Mouse (Mus musculus) ES-CJ7 (cell line): ENCODE results near the gene Dok3.
A peak's percentile ranks its signal among the peaks of the same experiment; 100 is the strongest.

Experiments
- DNase-seq: peaks from one replicate; pipeline ENCODE4 v3.0.0; 2011; ENCODE audit warnings: low read depth, low spot score

Dok3 gene

DNA sequence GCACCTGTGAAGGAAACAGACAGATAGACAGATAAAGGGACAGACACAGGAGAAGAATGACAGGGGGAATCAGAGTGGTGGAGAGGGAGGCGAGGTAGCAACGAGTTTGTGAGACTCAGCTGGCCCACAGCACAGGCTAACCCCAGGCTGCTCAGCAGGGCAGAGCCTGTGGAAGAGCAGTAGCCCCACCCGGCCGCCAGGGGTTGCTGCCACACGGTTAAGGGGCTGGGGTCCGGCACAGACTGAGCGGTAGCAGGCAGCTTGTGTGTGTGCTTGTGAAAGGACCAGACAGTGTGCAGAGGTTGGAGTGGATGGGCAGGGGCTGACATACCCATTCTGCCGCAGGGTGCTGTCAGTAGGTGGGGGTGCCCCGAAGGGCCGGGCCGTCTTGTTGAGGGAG lies 21.2 kb downstream of the Dok3 start:
- DNase-seq: peak; percentile 76

DNA sequence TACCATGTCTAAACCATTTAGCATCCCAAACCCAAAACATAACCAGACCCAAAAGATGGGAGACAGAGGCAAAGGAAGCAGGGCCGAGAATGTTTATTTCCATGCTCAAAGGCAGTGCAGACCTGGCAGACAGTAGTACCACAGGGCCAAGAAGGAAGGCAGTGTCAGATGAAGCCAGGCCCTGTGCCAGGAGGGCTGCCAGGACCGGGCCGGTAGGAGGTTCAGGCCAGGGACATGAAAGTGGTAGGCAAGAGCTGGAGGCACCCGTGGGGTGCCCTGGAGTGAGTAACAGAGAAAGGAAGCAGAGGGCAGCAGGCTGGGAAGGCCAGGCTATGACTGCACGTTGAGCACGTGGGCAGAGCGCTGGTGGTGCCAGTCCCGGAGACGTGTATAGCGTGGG lies 22.4 kb downstream of the Dok3 start:
- no peak for DNase-seq

DNA sequence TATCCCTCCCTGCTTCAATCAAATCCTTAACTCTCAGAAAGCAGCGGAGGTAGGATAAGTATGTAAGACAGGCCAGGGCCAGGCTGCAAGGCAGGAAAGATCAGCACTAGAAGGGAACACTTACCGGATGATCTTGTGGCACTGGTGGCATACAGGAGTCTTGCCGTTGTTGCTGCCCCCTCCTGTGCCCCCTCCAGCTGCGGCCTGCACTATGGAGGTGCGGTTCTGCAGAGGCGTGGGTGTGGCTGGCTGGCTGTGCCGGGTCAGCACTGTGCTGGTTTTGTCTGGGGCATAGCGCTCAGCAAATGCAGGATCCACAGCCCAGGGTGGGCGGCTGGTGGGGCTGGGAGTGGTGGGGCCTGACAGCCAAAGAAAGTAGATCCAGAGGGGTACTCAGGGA lies 23.3 kb downstream of the Dok3 start:
- no peak for DNase-seq

DNA sequence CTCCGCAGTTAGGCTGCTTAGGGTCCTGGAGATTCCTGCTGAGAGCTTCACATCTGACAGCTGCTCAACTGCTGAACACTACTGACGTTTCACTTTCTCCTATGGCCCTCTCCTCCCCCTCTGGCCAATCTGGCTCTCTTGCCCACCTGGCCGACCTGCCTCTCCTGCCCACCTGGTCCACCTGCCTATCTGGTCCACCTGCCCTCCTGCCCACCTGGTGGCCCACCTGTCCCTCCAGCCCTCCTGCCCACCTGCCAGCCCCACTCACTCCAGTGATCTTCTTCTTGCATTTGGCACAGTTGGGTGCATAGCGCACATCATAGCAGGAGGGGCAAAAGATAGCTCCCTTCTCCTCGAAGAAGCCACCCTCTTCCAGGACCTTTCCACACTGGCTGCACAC lies 24.7 kb downstream of the Dok3 start:
- DNase-seq: no peak

DNA sequence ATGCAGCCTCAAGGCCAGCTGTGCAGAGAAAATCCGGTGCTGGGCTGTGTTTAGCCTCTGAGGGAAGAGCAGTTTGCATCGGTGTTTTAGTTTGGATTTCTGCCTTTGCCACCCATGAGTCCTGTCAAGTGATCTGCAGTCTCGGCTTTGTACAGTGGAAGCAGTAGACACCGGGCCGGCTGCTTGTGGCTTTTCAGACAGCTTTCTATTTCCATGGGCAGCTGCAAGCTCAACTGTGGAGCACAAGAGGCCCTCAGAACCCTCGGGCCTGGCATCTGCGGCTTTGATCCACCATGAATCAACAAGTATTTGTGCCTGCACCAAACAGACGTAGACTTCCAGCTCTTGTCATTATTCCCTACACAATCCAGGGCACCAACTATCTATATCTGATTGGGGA lies 26.7 kb downstream of the Dok3 start:
- no peak for DNase-seq

DNA sequence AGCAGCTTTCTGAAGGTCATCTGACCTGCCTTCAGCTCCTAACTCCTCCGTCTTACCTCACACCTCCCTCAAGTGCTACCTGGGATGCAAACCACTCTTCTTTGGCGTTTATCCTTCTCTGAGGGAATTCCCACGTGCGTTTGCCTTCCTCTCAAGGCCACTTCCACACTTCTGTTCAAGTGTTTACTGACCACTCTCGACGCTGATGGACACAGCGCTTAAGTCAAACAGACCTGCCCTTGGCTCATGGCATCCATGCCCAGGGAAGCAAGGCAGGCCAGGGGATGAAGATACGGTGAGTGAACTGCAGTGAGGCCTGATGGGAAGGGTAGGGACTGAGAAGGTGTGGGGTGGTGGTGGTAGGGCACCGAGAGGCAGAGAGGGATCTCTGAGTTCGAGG lies 28.5 kb downstream of the Dok3 start:
- DNase-seq: no peak

DNA sequence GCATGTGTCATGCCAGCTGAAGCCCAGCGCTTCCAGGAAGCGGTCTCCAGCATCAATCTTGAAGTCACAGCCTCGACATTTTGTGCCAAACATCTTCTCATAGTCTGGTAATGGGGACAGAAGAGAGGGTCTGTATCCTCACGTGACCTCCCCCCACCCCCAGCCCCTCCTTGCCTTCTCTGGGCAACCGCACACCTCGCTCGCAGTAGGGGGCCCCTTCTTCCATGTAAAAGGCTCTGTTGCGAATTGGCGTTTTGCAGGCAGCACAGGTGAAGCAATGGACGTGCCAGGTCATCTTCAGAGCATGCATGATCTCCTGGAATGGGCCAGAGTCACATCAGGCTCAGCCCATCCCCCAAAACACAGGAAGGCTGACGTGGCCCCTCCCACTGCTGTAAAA lies 30.2 kb downstream of the Dok3 start:
- no peak for DNase-seq

DNA sequence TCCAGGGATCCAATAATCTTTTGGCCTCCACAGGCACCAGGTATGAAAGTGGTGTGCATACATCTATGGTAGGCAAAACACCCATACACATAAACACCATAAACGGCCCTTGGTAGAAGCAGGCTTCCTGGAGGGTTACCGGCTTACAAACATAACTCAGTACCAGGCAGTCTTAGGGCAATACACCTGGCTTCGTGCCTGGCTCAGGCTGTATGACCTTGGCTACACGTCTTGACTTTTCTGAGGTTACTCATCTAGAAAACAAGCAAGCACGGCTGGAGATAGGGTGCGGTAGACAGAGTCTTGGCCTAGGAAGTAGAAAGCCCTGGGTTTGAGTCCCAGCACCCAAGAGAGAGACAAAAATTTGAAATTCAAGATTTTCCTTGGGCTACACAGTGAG lies 32.4 kb downstream of the Dok3 start:
- no peak for DNase-seq

DNA sequence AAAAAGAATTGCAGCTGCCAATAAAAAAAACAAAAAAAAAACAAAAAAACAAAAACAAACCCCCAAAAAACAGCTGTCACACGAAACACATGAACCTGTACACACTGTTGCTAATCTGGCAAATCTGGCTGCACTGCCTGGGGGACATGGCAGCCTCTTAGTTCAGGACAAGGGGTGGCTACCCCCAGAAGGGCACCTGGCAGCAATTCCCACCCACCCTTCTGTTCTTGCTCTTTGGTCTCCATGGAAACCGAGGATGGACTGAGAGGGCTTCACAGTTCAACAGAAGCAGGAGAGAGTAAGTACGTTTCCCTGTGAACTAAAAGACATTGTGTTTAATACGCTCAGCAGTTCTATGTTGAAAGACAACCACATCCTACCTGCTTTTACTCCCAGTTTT lies 33.4 kb downstream of the Dok3 start:
- DNase-seq: no peak

DNA sequence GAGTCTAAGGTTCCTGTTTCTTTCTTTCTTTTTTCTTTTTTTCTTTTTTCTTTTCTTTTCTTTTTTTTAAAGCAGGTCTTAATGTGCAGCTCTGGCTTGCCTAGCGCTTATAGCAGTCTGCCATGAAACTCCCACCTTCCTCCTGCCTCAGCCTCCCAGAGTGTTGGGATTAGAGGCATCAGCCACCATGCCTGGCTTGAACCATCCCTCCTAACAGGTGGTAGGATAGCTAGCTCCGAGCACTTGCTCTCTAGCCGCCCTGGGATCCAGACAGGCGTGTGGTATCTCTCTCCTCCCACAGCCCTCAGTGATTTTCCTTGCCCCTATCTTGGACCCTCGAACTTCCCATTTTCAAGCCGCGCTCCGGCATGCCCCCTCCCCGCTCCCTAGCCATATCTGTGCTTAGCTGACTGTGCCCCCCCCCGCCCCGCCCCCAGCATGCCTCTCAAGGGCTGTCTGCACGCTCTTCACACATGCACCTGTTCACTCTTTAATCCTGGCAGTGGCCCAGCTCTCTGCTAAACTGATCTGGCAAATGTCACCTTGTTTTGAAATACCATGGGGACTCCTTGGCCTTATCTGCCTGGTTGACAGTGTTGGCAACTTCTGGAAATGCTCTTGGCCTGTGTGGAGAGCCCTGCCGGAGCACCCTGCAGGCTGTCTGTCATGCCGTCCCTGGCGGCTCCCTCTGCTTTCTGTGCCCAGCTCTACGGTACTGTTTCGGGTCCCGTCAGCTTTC lies 34.0 kb downstream of the Dok3 start:
- DNase-seq: no peak

DNA sequence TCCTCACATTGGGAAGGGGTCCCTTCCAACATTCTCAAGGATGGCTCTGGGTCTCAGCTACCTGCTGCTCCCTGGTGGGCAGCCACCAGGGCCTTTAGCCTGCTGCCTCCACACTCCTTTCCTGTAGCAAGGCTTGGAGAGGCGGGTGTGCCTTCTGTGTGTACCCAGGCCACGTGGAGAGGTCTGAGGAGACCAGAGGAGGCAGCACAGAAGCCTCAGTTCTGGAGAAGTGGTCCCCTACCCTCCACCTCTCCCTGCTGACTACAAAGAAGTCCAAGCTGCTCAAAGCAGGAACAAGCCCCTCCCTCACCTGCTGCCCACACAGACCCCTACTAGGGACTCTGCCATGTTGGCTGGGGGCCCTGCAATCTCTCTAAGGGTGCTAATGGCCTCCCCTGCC lies 34.8 kb downstream of the Dok3 start:
- no peak for DNase-seq

DNA sequence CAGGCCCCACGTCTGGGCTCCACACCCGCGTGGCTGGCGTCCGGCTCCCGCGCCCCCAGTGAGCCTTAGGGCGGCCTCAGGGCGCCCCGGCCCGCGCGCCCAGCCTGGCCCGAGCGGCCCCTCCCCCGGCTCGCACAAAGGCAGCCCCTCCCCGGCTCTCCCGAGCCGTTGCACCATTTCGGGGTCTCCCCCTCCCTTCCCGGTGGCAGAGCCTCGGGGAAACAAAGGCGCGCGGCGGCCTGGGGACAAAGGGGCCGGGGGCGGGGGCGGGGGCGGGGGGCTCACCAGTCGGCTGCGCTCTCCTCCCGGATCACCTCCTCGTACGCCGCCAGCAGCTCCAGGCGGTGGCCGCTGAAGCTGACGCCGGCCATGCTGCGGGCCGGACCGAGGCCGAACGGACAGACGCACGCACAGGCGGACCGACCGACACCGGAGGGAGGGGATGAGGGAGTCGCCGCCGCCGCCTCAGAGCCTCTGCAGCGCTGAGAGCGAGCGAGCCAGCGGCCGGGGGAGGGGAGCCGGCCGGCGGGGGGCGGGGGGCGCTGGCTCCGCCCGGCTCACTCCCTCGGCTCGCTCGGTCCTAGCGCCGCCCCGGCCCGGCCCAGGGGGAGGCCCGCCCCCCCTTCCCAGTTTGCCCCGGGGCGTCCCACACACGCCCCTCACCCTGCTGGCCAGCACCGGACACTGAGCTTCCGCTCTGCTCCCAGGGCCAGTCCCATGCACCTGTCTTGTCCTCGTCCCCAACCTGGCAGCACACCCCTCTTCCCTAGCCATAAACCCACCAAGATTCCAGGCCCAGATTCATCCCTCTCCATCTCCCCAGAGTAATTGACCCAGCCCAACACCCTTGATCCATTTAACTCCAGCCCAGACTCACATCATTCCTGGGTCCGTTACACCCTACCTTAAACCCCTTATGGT lies 41.3 kb downstream of the Dok3 start, which contains the start of gene Dbn1:
Gene Dbn1, minus strand, starts transcription at position 534 of the 921 bp plus-strand sequence.
- DNase-seq: no peak

DNA sequence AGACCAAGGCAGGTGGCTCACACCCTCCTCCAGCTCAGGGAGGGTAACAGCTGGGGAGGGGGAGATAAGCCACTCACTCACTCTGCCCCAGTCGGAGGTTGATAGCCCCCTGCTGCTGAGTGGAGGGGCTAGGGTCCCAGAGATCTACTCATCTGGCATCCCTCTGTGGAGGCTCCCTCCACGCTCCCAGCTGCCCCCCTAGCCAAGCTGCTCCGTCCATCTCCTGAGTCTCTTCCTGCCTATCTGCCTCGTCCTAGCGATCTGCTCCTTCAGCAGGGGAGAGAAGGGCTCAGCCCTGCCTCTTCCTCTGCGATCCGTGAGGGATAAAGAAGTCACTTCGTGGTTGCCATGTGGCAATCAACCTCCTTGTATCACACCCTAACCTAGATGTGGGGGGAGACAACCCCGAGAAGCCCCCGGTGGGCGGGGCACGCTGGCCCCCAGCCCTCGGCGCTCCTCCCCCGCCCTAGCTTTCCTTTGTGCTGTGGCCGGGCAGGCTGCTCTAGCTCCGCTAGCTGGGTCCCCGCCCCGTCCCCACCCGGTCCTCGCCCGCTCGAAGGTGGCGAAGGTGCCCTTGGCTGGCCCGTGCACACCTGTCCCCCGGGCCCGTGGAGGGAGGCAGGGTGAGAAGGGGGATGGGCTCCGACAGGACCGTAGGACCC lies 42.0 kb downstream of the Dok3 start:
- peak; percentile 34 for DNase-seq

DNA sequence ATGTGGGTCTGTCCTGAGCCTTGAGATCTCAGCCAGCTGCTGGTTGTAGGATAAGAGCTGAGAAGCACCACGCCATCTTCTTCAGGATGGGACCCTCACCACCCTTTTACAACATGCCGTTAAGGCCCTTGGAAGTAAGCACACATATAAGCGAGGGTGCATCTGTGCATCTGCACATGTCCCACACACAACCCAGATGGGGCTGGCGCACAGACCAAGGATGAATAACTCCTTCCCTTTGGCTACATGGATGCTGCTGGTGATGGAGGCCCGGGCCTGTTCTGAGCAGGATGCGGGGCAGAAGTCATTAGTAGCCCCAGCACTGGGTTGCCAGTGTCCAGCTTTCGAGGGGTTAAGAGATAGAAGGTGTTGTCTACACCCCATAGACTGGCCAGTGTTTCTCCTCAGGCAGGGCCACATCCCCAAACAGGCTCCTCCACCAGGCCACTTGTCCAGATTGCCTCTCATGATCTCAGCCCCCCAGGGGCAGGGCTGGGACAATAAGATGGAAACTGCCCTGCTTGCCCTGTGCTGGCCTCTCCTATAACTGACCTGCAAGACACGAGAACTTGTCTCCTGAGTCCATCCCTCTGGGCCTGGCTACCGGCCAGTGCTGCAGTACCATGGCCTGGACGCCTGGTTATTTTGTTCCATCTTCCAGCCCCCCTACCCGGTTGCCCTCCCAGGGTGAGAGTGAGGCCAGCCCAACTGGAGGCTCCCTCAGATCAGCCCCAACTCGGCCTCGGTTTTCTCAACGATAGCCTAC lies 42.9 kb downstream of the Dok3 start:
- DNase-seq: no peak

DNA sequence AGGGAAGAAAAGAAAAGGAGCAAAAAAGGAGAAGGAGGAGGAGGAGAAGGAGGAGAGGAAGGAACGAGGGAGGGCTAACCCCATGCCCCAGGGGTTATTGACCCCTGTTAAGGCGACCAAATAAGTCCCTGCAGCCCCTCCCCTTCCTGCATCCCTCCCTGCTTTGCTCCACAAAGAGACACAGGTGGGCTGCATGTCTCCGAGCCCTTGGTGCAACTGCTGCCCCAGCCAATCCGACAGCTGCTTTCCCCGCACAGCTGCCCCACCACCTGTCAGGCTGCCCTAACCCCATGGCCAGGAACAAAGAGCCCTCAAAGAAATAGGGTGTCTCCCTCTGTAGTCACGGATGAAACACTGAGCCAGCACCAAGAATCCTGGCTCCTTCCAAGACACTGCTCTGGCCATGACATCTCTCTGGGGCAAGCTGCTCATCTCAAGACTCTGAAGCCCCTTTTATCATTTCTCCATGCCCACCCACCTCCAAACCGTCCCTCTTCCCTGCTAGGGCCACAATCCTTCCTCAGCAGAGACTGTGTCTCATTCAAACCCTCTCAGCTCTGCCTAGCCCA lies 44.5 kb downstream of the Dok3 start:
- no peak for DNase-seq

DNA sequence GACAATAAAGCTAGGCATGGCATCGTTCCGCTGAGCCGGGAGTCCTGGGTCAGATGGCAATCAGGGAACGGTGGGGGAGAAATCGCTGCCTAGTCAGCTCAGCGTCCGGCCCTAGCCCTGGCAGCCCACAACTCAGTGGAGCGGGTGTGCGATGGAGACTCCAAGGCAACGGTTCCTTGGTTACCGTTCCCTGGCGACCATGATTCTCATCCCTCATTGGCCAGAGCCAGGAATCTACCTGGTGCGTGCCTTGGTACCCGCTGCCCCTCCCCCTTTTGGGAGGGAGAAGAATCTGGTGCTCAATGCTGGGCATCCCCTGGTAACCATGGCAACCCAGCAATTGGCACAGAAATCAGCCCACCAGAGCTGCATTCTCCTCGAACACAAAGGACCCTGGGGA lies 45.5 kb downstream of the Dok3 start:
- no peak for DNase-seq

DNA sequence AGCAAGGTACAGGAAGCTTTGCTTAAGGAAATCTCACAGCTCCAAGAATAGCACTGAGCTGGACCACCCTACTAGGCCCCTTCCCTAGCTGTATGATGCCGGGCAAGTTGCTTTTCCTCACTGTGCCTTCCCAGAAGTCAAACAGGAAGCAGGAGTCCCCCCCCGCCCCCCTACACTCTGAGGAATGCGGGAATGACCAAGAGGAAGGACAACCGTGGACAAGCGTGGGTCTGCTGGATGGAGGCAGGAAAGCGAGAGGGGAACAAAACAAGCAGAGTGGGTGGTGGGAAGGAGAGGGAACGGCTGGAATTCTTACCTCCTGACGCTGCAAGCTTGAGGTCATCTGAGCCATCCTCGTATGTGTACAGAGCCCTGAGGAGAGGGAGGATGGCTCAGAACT lies 46.0 kb downstream of the Dok3 start:
- no peak for DNase-seq

DNA sequence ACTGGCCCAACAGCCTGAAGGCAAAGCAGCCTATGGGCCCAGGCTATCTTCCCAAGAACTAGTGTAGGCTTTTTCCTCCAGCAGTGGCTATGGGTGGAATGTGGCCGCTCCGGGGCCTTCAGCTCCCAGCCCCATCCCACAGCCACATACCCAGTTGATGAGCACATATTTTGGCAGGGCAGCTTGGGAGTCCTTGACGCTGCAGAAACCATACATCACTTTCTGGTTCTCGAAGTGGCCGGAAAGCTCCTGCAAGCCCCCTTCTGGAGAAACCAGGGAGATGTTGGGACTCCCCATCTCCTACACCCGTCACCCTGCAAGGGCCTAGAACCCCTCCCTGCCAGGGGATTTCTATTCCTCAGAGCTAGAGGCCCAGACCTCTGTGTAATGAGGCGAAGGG lies 46.6 kb downstream of the Dok3 start:
- no peak for DNase-seq

DNA sequence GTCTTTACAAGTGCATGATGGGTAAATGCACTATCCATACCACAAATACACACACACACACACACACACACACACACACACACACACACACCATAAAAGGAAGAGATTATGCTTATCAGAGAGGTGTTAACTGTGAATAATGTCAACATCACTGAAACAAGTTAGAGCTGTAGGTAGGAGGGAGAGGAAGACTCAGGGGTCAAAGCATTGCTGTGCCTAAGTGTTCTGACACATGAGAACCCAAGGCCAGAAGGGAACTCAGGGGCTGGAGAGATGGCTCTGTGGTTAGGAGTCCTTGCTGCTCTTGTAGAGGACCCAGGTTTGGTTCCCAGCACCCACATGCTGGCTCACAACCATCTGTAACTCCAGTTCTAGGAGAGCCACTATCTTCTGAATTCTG lies 49.2 kb downstream of the Dok3 start:
- no peak for DNase-seq

DNA sequence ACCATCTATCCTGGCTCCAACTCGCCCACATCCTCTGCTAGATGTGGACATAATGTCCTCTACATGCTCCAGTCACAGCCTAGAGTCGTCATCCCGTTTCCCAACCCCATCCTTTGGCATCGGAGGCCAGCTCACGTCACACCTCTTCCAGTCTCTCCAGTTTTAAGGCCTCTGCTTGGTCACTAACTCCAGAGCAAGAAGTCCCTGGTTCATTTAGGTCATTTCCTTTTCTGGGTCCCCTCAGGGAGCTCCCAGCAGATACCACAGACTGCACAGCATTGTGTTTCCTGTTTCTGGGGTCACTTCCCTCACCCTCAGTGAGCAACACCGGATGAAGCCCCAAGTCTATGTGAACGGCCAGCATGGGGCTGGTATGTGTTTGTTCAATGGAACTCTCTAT lies 50.1 kb downstream of the Dok3 start:
- no peak for DNase-seq

DNA sequence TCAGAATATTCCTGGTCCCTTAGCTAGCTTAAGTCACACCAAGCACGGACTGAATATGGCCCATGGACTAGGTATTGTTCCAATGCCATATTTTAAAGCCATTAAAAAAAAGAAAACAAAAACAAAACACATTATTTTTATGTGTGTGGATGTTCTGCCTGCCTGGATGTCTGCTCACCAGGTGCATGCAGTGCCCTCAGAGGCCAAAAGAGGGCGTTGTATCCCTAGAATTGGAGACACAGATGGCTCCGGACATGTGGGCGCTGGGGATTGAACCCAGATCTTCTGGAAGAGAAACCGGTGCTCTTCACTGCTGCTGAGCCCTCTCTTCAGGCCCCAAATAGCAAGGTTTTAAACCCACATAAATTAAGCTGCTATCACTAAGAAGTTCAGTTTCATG lies 51.1 kb downstream of the Dok3 start:
- peak; percentile 60 for DNase-seq
